In the genomic region with DNA sequence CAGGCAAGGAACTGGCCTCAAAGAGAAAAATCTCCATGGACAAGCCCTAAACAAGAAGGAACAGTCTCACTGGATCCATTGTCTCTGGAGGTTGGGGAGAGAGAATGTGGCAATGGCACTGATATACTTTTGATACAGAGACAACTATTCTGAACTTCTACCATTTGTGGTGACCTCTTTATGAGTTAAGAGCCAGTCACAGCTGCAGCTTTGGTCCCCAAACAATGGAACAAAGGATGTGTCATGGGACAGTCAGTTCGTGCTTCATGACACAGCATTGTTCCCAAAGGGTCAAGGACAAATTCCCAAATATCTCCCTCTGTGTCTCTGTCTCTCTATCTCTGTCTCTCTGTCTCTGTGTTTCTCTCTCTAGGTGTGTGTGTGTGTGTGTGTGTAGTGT, we compare ENCODE assay signal across 27 mouse cellular contexts. TPM values are rescaled to one million over a fixed set of nuclear protein-coding genes. Genes with fewer than 3 reads are reported as not detected.
A peak's percentile ranks its signal among the peaks of the same experiment; 100 is the strongest.
DNase-seq lines count a peak whose midpoint lies in the region; ATAC-seq and TF ChIP-seq lines count a peak whose summit lies in the region.
"Had no signal": no experiment of that assay in that cellular context is flagged by ENCODE, and none has a peak within 500 bp of the region (broad histone marks: within the 10 kb centered on the region; RNA-seq: fewer than 3 reads in every experiment).

No protein-coding gene starts in this region.

- no peak for ATAC-seq in forebrain, embryonic 14.5 days
- ATAC-seq: CD4-positive, CD25-positive, alpha-beta regulatory T cell, adult 4 months; forebrain, embryonic 13.5 days; forebrain, postnatal 0 days; hindbrain, postnatal 0 days; inflammation-experienced regulatory T-cells, adult 6 months; intestine, embryonic 16.5 days; Patski had no signal

- no peaks in the 10 kb centered on the region for H3K4me1 ChIP-seq in ES-E14 (ENCODE audit: control insufficient read depth in 2 of 2, insufficient read depth in 2 of 2, low read length in 2 of 2, poor library complexity in 1 of 2)
- no peaks in the 10 kb centered on the region for H3K4me1 ChIP-seq in cortical plate, adult 2 months (ENCODE audit: control insufficient read depth, insufficient read depth, low read length)
- no peaks in the 10 kb centered on the region for H3K4me1 ChIP-seq in forebrain, embryonic 14.5 days (ENCODE audit: control insufficient read depth, insufficient read depth, low read length)

- H3K27me3 ChIP-seq in forebrain, embryonic 14.5 days (replicated peaks; ENCODE audit: control insufficient read depth, insufficient read depth, low read length): no peaks in the 10 kb centered on the region
- H3K27me3 ChIP-seq: forebrain, embryonic 13.5 days; Patski had no signal

- H3K9me3 ChIP-seq in ES-E14 (ENCODE audit: control insufficient read depth, insufficient read depth, low read depth, low read length): no peaks in the 10 kb centered on the region
- H3K9me3 ChIP-seq in forebrain, embryonic 14.5 days (replicated peaks; ENCODE audit: control insufficient read depth, low read length): no peaks in the 10 kb centered on the region
- H3K9me3 ChIP-seq: forebrain, embryonic 10.5 days; forebrain, embryonic 13.5 days had no signal

- no peak overlapping the region for H3K4me2 ChIP-seq in forebrain, embryonic 14.5 days (ENCODE audit: low read length)
- H3K4me2 ChIP-seq: forebrain, embryonic 13.5 days; heart, embryonic 11.5 days; hindbrain, embryonic 14.5 days had no signal

- no peak for TF ChIP-seq CTCF in cortical plate, adult 2 months (IDR thresholded peaks at IDR 0.05; ENCODE audit: extremely low read depth, insufficient read depth, low read length)

- H3K27ac ChIP-seq in ES-E14 (ENCODE audit: insufficient read depth, low read depth, low read length, poor library complexity, severe bottlenecking): no peak overlapping the region
- 0 out of 2 replicates have a peak overlapping the region, but pooled peaks have one; percentile 21 for H3K27ac ChIP-seq in cortical plate, adult 2 months (ENCODE audit: insufficient read depth, low read length)
- no peak overlapping the region for H3K27ac ChIP-seq in forebrain, embryonic 14.5 days (ENCODE audit: low read depth, low read length)
- H3K27ac ChIP-seq: forebrain, embryonic 10.5 days; forebrain, embryonic 13.5 days; gastrocnemius, adult 2 months; hindbrain, embryonic 14.5 days; hindbrain, postnatal 0 days had no signal

- in situ Hi-C loops in ES-E14 (cut with MboI; ENCODE audit: low sequenced_read_pairs in 2 of 2, unreplicated experiment in 2 of 2): loop anchor here (25.0 kb wide), 1 partner anchor 1066 kb away; a partner anchor contains a TSS

- H3K36me3 ChIP-seq in ES-E14 (ENCODE audit: control insufficient read depth, insufficient read depth, low read length, poor library complexity, severe bottlenecking): no peaks in the 10 kb centered on the region
- no peaks in the 10 kb centered on the region for H3K36me3 ChIP-seq in forebrain, embryonic 14.5 days (ENCODE audit: control insufficient read depth, insufficient read depth, low read length)

- 86% methylated on average over 1 of the region's 1 CpGs for WGBS in forebrain, embryonic 14.5 days

- H3K4me3 ChIP-seq in ES-E14 (ENCODE audit: insufficient read depth in 1 of 2, low read depth in 1 of 2, low read length in 2 of 2, poor library complexity in 1 of 2, severe bottlenecking in 1 of 2): no peak overlapping the region
- H3K4me3 ChIP-seq in cortical plate, adult 2 months (ENCODE audit: insufficient read depth, low read length): no peak overlapping the region
- H3K4me3 ChIP-seq in forebrain, embryonic 14.5 days (ENCODE audit: low read depth, low read length): no peak overlapping the region
- H3K4me3 ChIP-seq: forebrain, embryonic 10.5 days; forebrain, embryonic 13.5 days; gastrocnemius, adult 2 months had no signal

- DNase-seq in layer of hippocampus, adult 9-11 months: peak; percentile 76
- DNase-seq in layer of hippocampus, postnatal 36 days: no peak
- no peak for DNase-seq in ES-E14 (ENCODE audit: low read depth, low spot score)
- peak; percentile 81 for DNase-seq in Muller cell, postnatal 12 days (ENCODE audit: inconsistent ontology term)
- no peak for DNase-seq in spleen, postnatal 4 days (ENCODE audit: low spot score in 2 of 2)
- DNase-seq in forebrain, embryonic 14.5 days (ENCODE audit: low spot score): no peak
- DNase-seq: adrenal gland, postnatal 10 days; cerebellum, adult 11-12 months; cerebellum, adult 8-10 months; cerebellum, postnatal 10 days; cerebellum, postnatal 36 days; forebrain, postnatal 0 days; gastrocnemius, adult 2 months; gastrocnemius, postnatal 14 days; heart, adult 11 months had no signal

- TF ChIP-seq POLR2A in cortical plate, adult 2 months (IDR thresholded peaks at IDR 0.05; ENCODE audit: extremely low read depth, insufficient read depth, low read length): no peak

- H3K9ac ChIP-seq in ES-E14 (ENCODE audit: insufficient read depth, low read depth, low read length, poor library complexity, severe bottlenecking): no peak overlapping the region
- no peak overlapping the region for H3K9ac ChIP-seq in forebrain, embryonic 14.5 days (ENCODE audit: low read length)
- H3K9ac ChIP-seq: forebrain, embryonic 13.5 days; forebrain, postnatal 0 days; hindbrain, embryonic 14.5 days had no signal

TF ChIP-seq in ES-E14, 5 proteins besides CTCF, POLR2A, EP300 and RAD21:
- TF ChIP-seq MAFK (IDR thresholded peaks at IDR 0.05; ENCODE audit: insufficient read depth, low read depth, low read length): 0 out of 2 replicates have a peak, but pooled peaks have one; percentile 3
- TF ChIP-seq ZNF384 (IDR thresholded peaks at IDR 0.05; ENCODE audit: low read depth, low read length): no peak

RNA-seq across cellular contexts. Expression of a gene that starts 20.4 kb away (rescaled TPM):
- 10 to 100 TPM; 43.9 to 50.6 TPM for total RNA-seq in layer of hippocampus, postnatal 36 days (2021)
- total RNA-seq in ES-E14 (2012; rRNA removed): 2.2 and 4.7 TPM in 2 replicates
- polyA plus RNA-seq in cortical plate, adult 2 months (2012; rRNA removed): 16.0 and 16.5 TPM in 2 replicates
- 21.8 and 26.2 TPM in 2 replicates for polyA plus RNA-seq in forebrain, embryonic 14.5 days (2014; fragmentation: Nextera tagmentation; extraction: Ambion mirVana)
- total RNA-seq: hematopoietic stem cell, adult 5-6 weeks had no signal
- polyA plus RNA-seq: C2C12 had no signal

Comparison
In these comparisons a context has a peak if more than half of its experiments do, and no peak if none do; other contexts are left out.
1. DNase-seq: peak in layer of hippocampus, adult 9-11 months (single experiment) and Muller cell, postnatal 12 days (single experiment); none in layer of hippocampus, postnatal 36 days (0 of 2), ES-E14 (single experiment), spleen, postnatal 4 days (0 of 2) and forebrain, embryonic 14.5 days (single experiment).